Mouse (Mus musculus): ENCODE measurements around the gene Plekha7. TPM values are rescaled to one million over a fixed set of nuclear protein-coding genes. Genes with fewer than 3 reads are reported as not detected.
"Not testable (repeated sequence)": the region's sequence is repeated elsewhere in the genome, so short reads cannot be mapped to it uniquely, and the experiment has no call there.

Plekha7 gene
- polyA plus RNA-seq, 1 experiment from 2014 or later: 3.4 TPM

- 60% methylated on average over 3 of the region's 3 CpGs for WGBS (ENCODE audit: insufficient replicate concordance)
- no peak for ATAC-seq (ENCODE audit: insufficient read depth)
Measured at GRCm38 (mm10) chr7:116110661-116111060, 197.5 kb downstream of the Plekha7 start.

GRCm38 (mm10) chr7:116103091-116103490 is 205.1 kb downstream of the Plekha7 start:
- H3K9me3 ChIP-seq (replicated peaks): no peaks in the 10 kb centered on the region
- no peak for ATAC-seq (ENCODE audit: insufficient read depth)
- H3K4me2 ChIP-seq: no peak overlapping the region
- 86% methylated on average over 9 of the region's 9 CpGs for WGBS (ENCODE audit: insufficient replicate concordance)
- no peaks in the 10 kb centered on the region; the same call in 1 of the 2 replicates for H3K4me1 ChIP-seq (replicated peaks)
- H3K36me3 ChIP-seq (replicated peaks): peaks cover 65% of the 10 kb centered on the region
- H3K9ac ChIP-seq: no peak overlapping the region
- no peak overlapping the region for H3K27ac ChIP-seq (replicated peaks)
- H3K4me3 ChIP-seq (replicated peaks): no peak overlapping the region
- H3K27me3 ChIP-seq: no peaks in the 10 kb centered on the region

More at GRCm38 (mm10) chr7:116110661-116111060, 197.5 kb downstream of the Plekha7 start:
- Histone ChIP-seq H3K4me3 (replicated peaks) (no peak overlapping the region), H3K27me3 (no peaks in the 10 kb centered on the region), H3K4me1 (replicated peaks) (no peaks in the 10 kb centered on the region), H3K27ac (replicated peaks) (no peak overlapping the region), H3K9ac (no peak overlapping the region), H3K9me3 (replicated peaks) (no peaks in the 10 kb centered on the region), H3K4me2 (no peak overlapping the region), H3K36me3 (replicated peaks) (peaks cover 12% of the 10 kb centered on the region)

- peaks cover 25% of the 10 kb centered on the region for H3K4me1 ChIP-seq (replicated peaks)
Measured at GRCm38 (mm10) chr7:116099952-116100528, 208.1 kb downstream of the Plekha7 start.

GRCm38 (mm10) chr7:116093466-116093850 is 214.7 kb downstream of the Plekha7 start:
- H3K27me3 ChIP-seq: peaks cover 5% of the 10 kb centered on the region; the same call in 1 of the 2 replicates
- peak overlapping the region; percentile 78 for H3K4me3 ChIP-seq (replicated peaks)
- H3K27ac ChIP-seq (replicated peaks): peak overlapping the region; percentile 77
- no peaks in the 10 kb centered on the region; the same call in 1 of the 2 replicates for H3K36me3 ChIP-seq (replicated peaks)
- H3K9me3 ChIP-seq (replicated peaks): no peaks in the 10 kb centered on the region
- peak; percentile 77 for ATAC-seq (ENCODE audit: insufficient read depth)
- H3K9ac ChIP-seq: peak overlapping the region; percentile 75
- peaks cover 46% of the 10 kb centered on the region for H3K4me1 ChIP-seq (replicated peaks)
- under 1% methylated on average over 19 of the region's 19 CpGs for WGBS (ENCODE audit: insufficient replicate concordance)
- H3K4me2 ChIP-seq: peak overlapping the region; percentile 79

More at GRCm38 (mm10) chr7:116099952-116100528, 208.1 kb downstream of the Plekha7 start:
- H3K4me3 ChIP-seq (replicated peaks): no peak overlapping the region
- H3K9me3 ChIP-seq (replicated peaks): no peaks in the 10 kb centered on the region
- H3K9ac ChIP-seq: no peak overlapping the region
- ATAC-seq (ENCODE audit: insufficient read depth): peak; percentile 51; the same call in 1 of the 2 replicates
- 77% methylated on average over 7 of the region's 7 CpGs for WGBS (ENCODE audit: insufficient replicate concordance)
- peaks cover 47% of the 10 kb centered on the region for H3K36me3 ChIP-seq (replicated peaks)
- no peak overlapping the region for H3K27ac ChIP-seq (replicated peaks)
- no peaks in the 10 kb centered on the region for H3K27me3 ChIP-seq
- no peak overlapping the region for H3K4me2 ChIP-seq

DNA sequence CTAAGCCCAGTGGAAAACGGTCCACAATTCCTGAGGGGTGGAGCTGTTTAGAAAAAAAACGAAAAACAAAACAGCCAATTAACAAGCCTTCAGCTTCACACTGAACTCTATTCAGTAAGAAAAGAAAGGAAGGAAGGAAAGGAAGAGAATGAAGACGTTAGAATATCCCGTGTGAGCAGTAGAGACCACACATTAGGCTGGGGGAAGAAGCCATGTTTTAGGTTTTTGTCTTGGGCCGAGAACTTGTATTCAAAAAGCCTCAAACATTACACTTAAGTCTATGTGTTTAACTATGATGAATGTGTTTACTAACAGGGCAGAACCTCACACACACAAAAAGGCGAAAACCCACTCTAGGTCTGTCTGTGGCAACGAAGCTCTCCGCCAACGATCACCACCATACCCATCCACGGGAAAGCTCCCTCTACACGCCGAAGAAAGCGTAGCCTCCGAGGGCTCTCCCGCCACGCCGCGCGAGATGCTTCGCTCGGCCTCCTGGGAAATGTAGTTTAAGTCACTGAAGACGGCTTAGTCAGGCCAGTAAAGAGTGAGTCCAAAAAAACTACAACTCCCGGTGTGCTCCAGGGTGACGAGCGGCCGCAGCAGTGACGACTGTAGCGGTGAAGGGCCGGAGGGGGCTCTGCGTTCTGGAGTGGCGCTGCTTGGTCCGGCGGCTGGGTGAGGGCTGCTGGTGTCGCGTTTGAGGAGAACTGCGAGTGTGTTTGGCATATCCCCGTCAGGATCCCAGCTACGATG is 215.3 kb downstream of the Plekha7 start:
- Histone ChIP-seq H3K4me2 (peak overlapping the region; percentile 79), H3K27ac (replicated peaks) (peak overlapping the region; percentile 77), H3K9ac (peak overlapping the region; percentile 75), H3K36me3 (replicated peaks) (no peaks in the 10 kb centered on the region; the same call in 1 of the 2 replicates), H3K4me3 (replicated peaks) (peak overlapping the region; percentile 78), H3K9me3 (replicated peaks) (no peaks in the 10 kb centered on the region), H3K4me1 (replicated peaks) (peaks cover 46% of the 10 kb centered on the region), H3K27me3 (peaks cover 8% of the 10 kb centered on the region; the same call in 1 of the 2 replicates)
- peak; percentile 100 for ATAC-seq (ENCODE audit: insufficient read depth)
- WGBS (ENCODE audit: insufficient replicate concordance): under 1% methylated on average over 38 of the region's 38 CpGs

- H3K4me2 ChIP-seq; ATAC-seq (ENCODE audit: insufficient read depth): not testable (repeated sequence)
Measured at GRCm38 (mm10) chr7:116084366-116084765, 223.8 kb downstream of the Plekha7 start, which contains the start of gene Gm4353. TSS of gene Gm4353 (minus strand) at chr7:116084635.

More at GRCm38 (mm10) chr7:116084366-116084765, 223.8 kb downstream of the Plekha7 start, which contains the start of gene Gm4353:
- not testable (repeated sequence) for H3K4me3 ChIP-seq (replicated peaks); H3K4me1 ChIP-seq (replicated peaks); H3K27me3 ChIP-seq; H3K9ac ChIP-seq; H3K27ac ChIP-seq (replicated peaks); H3K36me3 ChIP-seq (replicated peaks); H3K9me3 ChIP-seq (replicated peaks)
- WGBS (ENCODE audit: insufficient replicate concordance): 82% methylated on average over 11 of the region's 11 CpGs

Other genes with a start within 250 kb of the Plekha7 start
- gene Gm4353, start 223.7 kb downstream of the Plekha7 start, polyA plus RNA-seq (2015; fragmentation: Nextera tagmentation; extraction: Ambion mirVana): 0.58 and 0.75 TPM in 2 replicates
- 411 and 421 TPM in 2 replicates for gene Rps13, start 25.8 kb upstream of the Plekha7 start, polyA plus RNA-seq (2015; fragmentation: Nextera tagmentation; extraction: Ambion mirVana)
- 3.9 and 5.2 TPM in 2 replicates for gene Pik3c2a, start 135.1 kb upstream of the Plekha7 start, polyA plus RNA-seq (2015; fragmentation: Nextera tagmentation; extraction: Ambion mirVana)
- 2.7 and 3.0 TPM in 2 replicates for gene Nucb2, start 196.0 kb upstream of the Plekha7 start, polyA plus RNA-seq (2015; fragmentation: Nextera tagmentation; extraction: Ambion mirVana)

Measured in liver, embryonic 15.5 days (tissue).